Mouse (Mus musculus) CH12.LX (cell line): ENCODE measurements around the gene Prr13.

Experiments used
- BHLHE40 ChIP-seq: IDR thresholded peaks from 2 replicates; pipeline ENCODE4 v1.6.1; 2011; ENCODE audit warnings: mild to moderate bottlenecking, low read depth, low read length, improper control_type of control experiment
- CTCF ChIP-seq, 2 experiments: IDR thresholded peaks in 1 of 2; conservative IDR thresholded peaks in 1 of 2; 2 replicates each; pipeline ENCODE4 v1.5.1; 2011 to 2012; ENCODE audit warnings: low read depth in 2 of 2, low read length in 2 of 2, improper control_type of control experiment in 1 of 2, inconsistent platforms in 1 of 2, mild to moderate bottlenecking in 1 of 2, moderate library complexity in 1 of 2
- MAFK ChIP-seq: IDR thresholded peaks from 2 replicates; pipeline ENCODE4 v1.6.1; 2011; ENCODE audit warnings: low read length, improper control_type of control experiment; ENCODE audit not compliant: insufficient replicate concordance
- MAX ChIP-seq: IDR thresholded peaks from 2 replicates; pipeline ENCODE4 v1.6.1; 2011; ENCODE audit warnings: low read length, improper control_type of control experiment
- POLR2A ChIP-seq: IDR thresholded peaks from 2 replicates; pipeline ENCODE4 v1.6.1; 2011; ENCODE audit warnings: low read depth, mild to moderate bottlenecking, improper control_type of control experiment, low read length
- UBTF ChIP-seq: IDR thresholded peaks from 2 replicates; pipeline ENCODE4 v1.6.1; 2012; ENCODE audit warnings: low read depth, mild to moderate bottlenecking, inconsistent platforms, low read length, improper control_type of control experiment, moderate library complexity

GRCm38 (mm10) chr15:102506864-102507263 lies 48.0 kb downstream of the Prr13 start:
- TF ChIP-seq POLR2A (no peak), CTCF (conservative IDR thresholded peaks at IDR 0.05 in 1 of 2, IDR thresholded peaks at IDR 0.05 in 1 of 2; ENCODE audit: low read depth in 2 of 2, low read length in 2 of 2) (no peak), MAX (no peak), BHLHE40 (no peak), UBTF (no peak), MAFK (no peak)
